Mouse (Mus musculus) neutrophil, adult 5-6 weeks (primary cell): ENCODE results near the gene Zfp456. TPM values are rescaled to one million over a fixed set of nuclear protein-coding genes. Genes with fewer than 3 reads are reported as not detected.
"Not testable (repeated sequence)": the region's sequence is repeated elsewhere in the genome, so short reads cannot be mapped to it uniquely, and the experiment has no call there.

ENCODE experiments used
- ATAC-seq: fragments of 151-379, 151-347 bp; 2 replicates; pipeline ENCODE4 v1.8.0; 2017; ENCODE audit warnings: mild to moderate bottlenecking, moderate TSS enrichment; ENCODE audit not compliant: insufficient number of reproducible peaks, poor library complexity, low FRiP score, severe bottlenecking; ENCODE audit errors: extremely low read depth
- total RNA-seq: library from RNA; stranded (forward); fragments of 200-1000 nt; gene quantifications from 2 replicates; pipeline ENCODE4 v1.2.3, GENCODE M21; 2017

Gene Zfp456
- 8.8 TPM in 2 replicates for total RNA-seq

- peak; percentile 95 for ATAC-seq
Measured at GRCm38 (mm10) chr13:67375050-67375911, at the start of gene Zfp456, which contains the start of gene Gm28041. TSS of gene Zfp456 (minus strand) at chr13:67375810. TSS of gene Gm28041 (minus strand) at chr13:67375733.

GRCm38 (mm10) chr13:67422532-67422931 lies 46.9 kb upstream of the Zfp456 start:
- not testable (repeated sequence) for ATAC-seq

DNA sequence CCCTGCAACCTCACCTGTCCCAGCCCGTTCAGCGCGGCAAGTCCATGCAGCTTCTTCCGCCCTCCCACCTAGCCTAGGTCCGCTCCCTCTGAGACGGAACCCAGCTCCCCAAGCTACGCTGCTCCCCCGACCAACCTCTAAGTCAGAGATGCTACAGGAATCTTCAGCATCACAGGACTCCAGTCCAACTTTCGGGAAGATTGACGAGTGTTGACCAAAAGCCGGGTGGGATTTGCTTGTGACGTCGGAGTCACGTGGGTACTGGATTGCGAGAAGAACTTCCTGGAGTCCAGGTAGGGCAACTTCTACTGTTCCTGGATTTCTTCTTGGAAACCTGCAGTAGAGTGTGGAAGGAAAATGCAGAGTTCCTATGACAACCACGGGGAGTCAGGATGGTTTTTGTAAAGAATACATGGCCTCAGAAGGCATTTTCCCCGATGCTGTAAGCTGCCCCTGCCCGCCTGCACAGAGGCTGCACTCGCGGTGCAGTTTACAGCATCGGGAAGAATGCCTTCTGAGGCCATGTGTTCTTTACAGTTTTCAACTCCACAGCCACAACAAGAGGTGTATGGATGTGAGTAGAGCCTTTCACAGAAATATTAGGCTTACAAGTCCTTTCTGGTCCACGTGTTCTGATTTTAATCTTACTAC lies 45.7 kb upstream of the Zfp456 start, which contains the start of gene Zfp459:
Gene Zfp459, minus strand, starts transcription at position 212 of the 651 bp plus-strand sequence.
- ATAC-seq: peak; percentile 78

GRCm38 (mm10) chr13:67420558-67421206 lies 45.1 kb upstream of the Zfp456 start:
- ATAC-seq: 0 out of 2 replicates have a peak, but pooled peaks have one; percentile 0

DNA sequence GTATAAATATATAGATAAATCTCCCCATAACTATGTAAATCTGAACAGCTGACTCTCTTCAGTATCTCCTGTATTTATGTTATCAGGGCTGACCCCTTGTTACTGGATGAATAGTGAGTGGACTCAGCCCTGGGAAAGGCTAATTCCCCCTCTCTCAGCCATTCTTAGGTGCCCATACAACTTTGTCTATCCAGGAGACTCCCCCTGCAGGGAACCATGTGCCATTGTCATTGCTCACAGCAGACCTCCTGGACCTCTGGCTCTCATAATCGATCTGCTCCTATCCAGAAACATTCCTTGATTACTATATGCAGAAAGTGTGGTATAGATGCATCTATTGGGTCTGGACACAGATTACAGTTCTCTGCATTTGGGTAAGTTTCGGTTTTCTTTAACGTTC lies 41.2 kb upstream of the Zfp456 start:
- ATAC-seq: no peak

- no peak for ATAC-seq
Measured at GRCm38 (mm10) chr13:67415759-67416158, 40.1 kb upstream of the Zfp456 start.

DNA sequence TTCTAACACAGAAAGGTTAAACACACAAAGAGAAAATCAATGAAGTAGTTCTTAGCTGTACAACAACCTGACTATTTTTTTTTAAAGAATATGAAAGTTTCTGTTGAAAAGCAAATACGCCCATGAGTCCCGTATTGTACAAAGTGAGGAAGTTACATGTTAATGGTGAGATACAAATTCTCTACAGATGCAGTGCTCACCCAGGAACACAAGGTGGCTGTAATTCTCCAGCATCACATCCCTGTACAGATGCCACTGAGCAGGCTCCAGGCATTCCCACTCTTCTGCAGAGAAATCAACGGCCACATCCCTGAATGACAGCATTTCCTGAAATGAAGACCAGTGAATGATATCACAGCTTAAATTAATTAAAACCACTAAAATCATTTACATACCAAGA lies 38.0 kb upstream of the Zfp456 start:
- not testable (repeated sequence) for ATAC-seq

DNA sequence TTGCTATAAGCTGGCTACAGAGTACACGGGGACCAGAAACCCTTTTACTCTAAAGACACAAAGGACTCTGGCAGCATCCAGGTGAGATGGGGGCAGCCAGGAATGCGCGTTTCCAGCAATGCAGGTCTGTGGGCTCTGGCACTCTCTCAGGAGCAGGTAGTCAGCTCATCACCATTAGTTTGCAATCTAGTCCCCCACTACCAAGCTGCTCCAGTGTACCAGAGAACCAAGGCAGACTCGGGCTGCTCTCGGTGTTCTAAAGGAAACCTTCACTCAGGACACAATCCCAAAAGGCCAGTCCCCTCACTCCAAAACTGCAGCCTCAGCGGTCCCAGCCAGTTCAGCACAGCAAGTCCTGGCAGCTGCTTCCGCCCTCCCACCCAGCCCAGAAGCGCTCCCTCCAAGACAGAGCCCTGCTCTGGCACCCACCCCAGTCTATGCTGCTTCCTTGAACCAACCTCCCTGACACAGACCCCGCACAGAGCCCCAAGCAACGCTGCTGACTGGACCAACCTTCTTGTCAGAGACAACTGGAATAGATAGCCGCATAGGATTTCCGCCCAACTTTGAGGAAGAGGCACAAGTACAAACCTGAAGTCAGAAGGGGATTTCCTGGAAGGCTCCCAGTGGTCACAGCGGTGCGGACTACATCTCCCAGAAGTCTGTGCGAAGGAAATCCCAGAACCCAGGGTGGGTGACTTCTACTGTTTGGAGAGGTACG lies 23.7 kb upstream of the Zfp456 start, which contains the start of gene Zfp429:
Gene Zfp429, minus strand, starts transcription at position 637 of the 721 bp plus-strand sequence.
- peak; percentile 92 for ATAC-seq

- ATAC-seq: not testable (repeated sequence)
Measured at GRCm38 (mm10) chr13:67376255-67376654, 645 bp upstream of the Zfp456 start.

DNA sequence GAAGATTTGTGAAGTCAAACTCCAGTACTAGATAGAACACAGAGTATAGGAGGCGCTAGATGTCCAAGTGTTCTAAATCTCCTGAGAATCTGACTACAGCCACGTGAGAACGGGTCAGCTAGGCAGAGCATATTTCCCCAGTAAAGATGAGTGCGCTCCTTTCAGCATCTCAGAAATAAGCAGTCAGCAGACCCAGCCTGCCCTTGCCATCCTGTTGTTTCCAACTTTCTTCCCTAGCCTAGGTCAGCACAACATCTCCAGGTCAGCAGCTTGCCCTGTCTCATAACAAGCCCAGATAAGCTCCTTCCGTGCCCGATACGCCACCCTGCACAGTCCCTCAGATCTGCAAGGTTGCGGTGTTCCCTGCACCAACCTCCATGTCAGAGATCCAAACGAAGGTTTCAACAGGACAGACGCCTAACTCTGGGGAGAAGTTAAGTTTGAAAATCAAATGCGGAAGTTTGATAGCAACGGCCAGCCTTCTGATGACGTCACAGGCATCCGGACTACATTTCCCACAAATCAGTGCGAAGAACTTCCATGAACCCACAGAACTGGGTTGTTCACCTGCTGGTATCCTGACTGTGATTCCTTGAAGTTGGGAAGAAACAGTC lies 15.4 kb downstream of the Zfp456 start, which contains the start of the genes Gm28044 and Zfp953:
Gene Gm28044, minus strand, starts transcription at position 406 of the 614 bp plus-strand sequence.
Gene Zfp953, minus strand, starts transcription at position 475 of the 614 bp plus-strand sequence.
- ATAC-seq: peak; percentile 96

DNA sequence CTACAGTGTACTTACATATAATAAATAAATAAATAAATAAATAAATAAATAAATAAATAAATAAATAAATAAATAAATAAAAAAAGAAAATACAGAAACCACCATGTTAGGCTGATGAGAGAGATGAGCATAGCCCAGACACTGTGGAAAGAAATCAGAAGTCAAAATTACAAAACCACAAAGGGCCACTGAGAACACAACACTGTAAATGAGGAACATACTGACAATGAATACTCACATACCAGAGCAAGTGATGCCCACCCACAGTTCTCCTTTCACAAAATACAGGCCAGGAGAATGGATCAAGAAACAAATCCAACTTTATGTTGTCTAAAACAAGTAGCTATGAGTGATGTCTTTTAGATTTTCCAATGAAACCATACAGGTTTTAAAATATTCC lies 23.8 kb downstream of the Zfp456 start:
- no peak for ATAC-seq

DNA sequence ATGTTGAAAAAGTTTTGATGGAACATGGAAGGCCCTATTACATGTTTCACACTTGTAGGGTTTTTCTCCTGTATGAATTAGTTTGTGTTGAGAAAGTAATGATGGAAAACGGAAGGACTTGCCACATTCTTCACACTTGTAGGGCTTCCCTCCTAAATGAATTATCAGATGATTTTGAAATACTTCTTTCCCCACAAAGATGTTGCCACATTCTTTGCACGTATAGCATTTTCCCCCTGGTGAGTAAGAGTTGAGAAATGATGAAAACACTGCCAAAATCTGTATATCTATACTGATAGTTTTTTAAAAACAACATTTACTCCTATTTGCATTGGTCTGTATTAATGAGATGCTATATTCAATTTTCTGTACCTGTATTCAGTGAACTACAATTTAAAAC lies 32.2 kb downstream of the Zfp456 start:
- no peak for ATAC-seq

DNA sequence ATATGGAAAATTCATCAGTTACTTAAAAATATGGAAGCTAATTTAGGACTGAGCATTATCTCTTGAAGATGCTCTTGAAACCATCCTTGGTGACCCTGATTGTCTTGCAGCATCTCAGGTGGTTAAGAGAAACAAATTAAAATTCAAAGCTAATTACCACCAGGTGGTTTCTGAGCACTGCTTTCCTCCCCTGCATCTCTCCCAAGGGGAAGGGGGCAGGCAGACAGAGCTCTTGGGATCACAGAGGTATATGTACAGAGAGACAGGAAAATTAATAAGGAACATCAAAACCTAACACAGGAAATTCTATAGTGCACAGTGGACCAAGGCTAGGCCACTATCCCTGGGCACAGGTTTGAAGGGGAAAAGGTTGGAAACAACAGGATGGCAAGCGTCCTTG lies 42.7 kb downstream of the Zfp456 start:
- ATAC-seq: no peak

DNA sequence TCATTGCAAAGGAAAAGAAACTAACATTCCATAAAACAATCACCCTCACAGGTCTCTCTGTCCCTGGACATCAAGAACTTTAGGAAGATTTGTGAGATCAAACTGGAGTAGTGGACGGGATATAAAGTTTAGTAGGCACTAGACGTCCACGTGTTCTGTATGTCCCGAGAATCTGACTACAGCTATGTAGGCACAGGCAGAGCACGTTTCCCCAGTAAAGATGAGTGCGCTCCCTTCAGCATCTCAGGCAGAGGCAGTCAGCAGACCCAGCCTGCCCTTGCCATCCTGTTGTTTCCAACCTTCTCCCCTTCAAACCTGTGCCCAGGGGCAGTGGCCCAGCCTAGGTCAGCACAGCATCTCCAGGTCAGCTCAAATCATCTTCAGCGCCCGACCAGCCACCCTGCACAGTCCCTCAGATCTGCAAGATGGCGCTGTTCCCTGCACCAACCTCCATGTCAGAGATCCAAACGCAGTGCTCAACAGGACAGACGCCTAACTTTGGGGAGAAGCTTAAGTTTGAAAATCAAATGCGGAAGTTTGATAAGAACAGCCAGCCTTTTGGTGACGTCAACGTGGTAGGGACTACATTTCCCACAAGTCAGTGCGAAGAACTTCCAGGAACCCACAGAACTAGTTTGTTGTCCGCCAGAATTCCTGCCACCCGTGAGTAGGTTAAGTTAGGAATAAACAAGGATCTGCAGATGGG lies 43.4 kb downstream of the Zfp456 start, which contains the start of gene Zfp595:
Gene Zfp595, minus strand, starts transcription at position 552 of the 706 bp plus-strand sequence.
- ATAC-seq: peak; percentile 98
